Mouse (Mus musculus): ENCODE measurements around the gene Sdk1.

DNA sequence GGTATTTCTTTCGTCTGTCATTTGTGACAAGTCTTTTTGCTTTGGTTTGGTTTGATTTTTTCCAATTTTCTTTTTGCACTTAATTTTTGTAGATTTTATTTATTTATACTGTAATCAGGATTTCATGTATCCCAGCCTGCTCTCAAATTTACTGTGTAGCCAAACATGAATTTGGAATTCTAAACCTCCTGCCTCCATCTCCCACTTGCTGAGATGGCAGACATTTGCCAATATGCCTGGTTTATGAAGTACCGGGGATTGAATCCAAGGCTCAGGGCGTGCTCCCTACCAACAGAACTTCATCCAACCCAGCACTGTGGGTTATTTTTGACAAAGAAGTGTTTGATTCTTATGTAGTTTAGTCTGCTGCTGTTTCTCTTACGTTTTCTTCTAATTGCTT lies 744.3 kb downstream of the Sdk1 start:
- TF ChIP-seq USF1 (IDR thresholded peaks at IDR 0.05; ENCODE audit: low read depth, low read length), result no peak
- TF ChIP-seq ZC3H11A (IDR thresholded peaks at IDR 0.05; ENCODE audit: low read depth, low read length), result no peak
- TF ChIP-seq SMC3 (IDR thresholded peaks at IDR 0.05; ENCODE audit: low read depth, low read length), result no peak
- no peak for TF ChIP-seq MEF2A (IDR thresholded peaks at IDR 0.05; ENCODE audit: extremely low read depth, insufficient replicate concordance, low read depth, low read length, poor library complexity, severe bottlenecking)
- TF ChIP-seq HCFC1 (IDR thresholded peaks at IDR 0.05; ENCODE audit: low read depth, low read length), result no peak
- TF ChIP-seq CTCF (IDR thresholded peaks at IDR 0.05 in 2 of 3, conservative IDR thresholded peaks at IDR 0.05 in 1 of 3; ENCODE audit: control insufficient read depth in 1 of 3, insufficient read depth in 1 of 3, low read depth in 2 of 3, low read length in 3 of 3, poor library complexity in 1 of 3, severe bottlenecking in 1 of 3), result no peak
- no peak for TF ChIP-seq POLR2A (IDR thresholded peaks at IDR 0.05; ENCODE audit: control insufficient read depth in 1 of 2, insufficient read depth in 1 of 2, low read depth in 1 of 2, low read length in 2 of 2, poor library complexity in 1 of 2)
- TF ChIP-seq MAX (IDR thresholded peaks at IDR 0.05; ENCODE audit: low read length), result no peak
- TF ChIP-seq UBTF (IDR thresholded peaks at IDR 0.05; ENCODE audit: borderline replicate concordance, insufficient read depth, low read depth, low read length), result no peak
- TF ChIP-seq POLR2AphosphoS2 (IDR thresholded peaks at IDR 0.05; ENCODE audit: low read length), result no peak
- no peak for TF ChIP-seq TAL1 (IDR thresholded peaks at IDR 0.05; ENCODE audit: low read length)

Measured in MEL (cell line).